Mouse (Mus musculus) cerebellum, adult 9-11 months (tissue): ENCODE measurements around the gene Fbp1.
A peak's percentile ranks its signal among the peaks of the same experiment; 100 is the strongest.
"Not testable (repeated sequence)": the region's sequence is repeated elsewhere in the genome, so short reads cannot be mapped to it uniquely, and the experiment has no call there.

Experiments used
- DNase-seq: peaks from one replicate; pipeline ENCODE4 v3.0.0; 2022

Gene Fbp1

DNA sequence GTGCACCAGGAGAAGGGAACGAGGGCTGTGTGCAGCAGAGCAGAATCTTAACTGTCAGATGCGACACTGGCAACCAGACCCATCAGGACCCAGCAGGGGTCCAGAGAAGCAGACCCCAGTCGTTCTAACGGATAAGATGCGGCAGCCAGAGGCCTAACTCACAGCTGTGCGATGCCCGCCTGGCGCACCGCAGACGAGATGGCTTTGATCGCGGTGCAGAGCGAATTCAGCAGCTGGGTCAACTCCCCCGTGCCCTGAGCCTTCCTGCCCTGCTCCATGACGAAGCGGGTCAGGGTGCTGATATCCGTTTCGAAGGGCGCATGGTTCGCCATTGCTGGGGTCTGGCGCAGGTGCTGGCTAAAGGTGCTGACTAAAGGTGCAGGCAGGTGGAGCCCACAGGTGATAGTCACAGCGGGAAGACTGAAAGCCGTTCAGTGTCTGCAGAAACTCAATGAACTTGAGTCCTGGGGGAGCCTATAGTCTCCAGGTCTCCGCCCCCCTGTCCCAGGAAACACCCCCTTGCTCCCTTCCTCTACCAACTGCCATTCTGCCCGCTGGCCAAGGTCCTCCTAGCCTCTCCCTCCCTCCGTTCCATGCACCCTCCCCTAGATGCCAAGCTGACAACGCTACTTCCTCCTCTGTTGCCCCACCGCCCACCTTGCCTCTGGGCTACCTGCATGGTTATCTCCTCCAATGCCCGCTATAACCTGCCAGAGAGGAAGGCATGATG, at the start of gene Fbp1:
Fbp1 (minus strand) TSS at position 571 of the 730 bp plus-strand sequence.
- no peak for DNase-seq

GRCm38 (mm10) chr13:62932452-62932851, 44.4 kb upstream of the Fbp1 start:
- no peak for DNase-seq

DNA sequence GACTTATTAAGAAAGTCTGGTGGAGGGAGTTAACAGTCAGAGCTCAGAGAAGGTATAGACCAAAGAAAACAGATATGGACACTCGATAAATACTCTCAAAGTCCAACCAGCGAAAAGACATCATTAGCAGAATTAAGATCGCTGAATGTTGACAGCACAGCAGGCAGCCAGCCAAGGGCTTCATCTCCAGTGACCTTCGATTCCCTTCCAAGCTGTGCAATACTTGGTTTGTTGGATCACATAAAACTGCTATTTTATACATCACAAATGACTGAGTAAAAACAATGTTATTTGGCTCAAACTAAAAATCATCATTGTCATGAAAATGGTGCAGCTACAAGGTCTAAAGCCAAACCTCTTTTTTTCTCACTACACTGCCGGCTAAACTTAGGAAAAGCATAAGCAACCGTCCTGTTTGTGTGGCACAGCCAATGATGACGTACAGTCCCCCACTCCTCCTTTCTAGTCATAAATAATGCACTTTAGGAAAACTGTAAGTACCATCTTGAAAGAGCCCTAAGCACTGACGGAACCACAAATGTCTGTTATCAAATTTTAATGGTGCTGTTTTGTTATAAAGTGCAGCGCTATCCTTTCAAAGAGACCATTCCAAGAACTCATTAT, 41.8 kb upstream of the Fbp1 start:
- no peak for DNase-seq

GRCm38 (mm10) chr13:62929144-62929543, 41.1 kb upstream of the Fbp1 start:
- not testable (repeated sequence) for DNase-seq

DNA sequence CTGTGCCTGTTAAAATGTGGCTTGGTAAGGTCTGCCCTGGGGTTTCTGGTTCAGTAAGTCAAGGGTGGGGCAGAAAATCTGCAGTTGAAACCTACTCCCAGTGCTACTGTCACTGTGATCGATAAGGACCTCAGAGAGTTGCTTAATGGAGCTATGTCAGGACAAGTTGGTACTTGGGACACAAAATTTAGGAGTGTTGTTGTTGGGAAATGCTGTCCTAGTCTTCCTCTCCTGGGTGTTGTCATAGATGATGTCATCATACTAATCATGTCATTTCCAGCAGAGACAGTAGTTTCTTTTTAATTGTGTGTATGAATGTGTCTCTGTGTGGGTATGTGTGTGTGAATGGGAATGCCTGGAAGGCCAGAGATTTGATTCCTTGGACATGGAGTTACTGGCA, 39.4 kb upstream of the Fbp1 start:
- no peak for DNase-seq

DNA sequence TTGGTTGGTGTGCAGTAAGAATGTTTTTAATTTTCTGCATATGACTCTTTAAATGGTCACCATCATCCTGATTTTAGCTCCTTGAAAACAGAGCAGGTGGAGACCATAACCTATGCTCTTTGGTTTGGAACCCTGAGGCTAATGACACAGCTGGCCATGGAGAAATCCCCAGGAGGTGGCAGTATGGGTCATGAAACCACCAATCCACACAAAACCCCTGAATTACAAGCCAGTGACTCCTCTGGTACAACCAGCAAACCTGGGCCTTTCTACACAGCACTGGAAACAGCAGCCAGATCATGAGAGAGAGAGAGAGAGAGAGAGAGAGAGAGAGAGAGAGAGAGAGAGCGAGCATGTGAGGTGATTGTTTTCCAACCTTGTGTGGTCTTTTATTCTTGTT, 38.4 kb upstream of the Fbp1 start:
- peak; percentile 22 for DNase-seq

GRCm38 (mm10) chr13:62923182-62923581, 35.1 kb upstream of the Fbp1 start:
- no peak for DNase-seq

DNA sequence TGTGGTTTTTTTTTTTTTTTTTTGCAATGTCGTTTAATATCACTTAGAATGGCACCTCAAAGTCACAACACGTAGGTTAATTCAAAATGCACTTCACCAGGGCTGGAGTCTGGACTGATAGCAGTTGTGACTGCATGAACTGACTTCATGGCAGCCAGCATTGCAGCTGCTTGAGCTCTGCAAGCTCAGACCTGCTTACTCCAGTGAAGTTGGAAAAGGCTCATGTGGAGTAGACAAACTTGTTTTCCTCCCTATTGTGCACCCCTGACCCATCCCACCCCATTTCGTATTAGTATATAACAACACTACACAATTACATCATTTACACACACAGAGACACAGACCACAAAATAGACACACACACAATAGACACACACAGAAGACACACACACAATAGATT, 34.6 kb upstream of the Fbp1 start:
- DNase-seq, result no peak

DNA sequence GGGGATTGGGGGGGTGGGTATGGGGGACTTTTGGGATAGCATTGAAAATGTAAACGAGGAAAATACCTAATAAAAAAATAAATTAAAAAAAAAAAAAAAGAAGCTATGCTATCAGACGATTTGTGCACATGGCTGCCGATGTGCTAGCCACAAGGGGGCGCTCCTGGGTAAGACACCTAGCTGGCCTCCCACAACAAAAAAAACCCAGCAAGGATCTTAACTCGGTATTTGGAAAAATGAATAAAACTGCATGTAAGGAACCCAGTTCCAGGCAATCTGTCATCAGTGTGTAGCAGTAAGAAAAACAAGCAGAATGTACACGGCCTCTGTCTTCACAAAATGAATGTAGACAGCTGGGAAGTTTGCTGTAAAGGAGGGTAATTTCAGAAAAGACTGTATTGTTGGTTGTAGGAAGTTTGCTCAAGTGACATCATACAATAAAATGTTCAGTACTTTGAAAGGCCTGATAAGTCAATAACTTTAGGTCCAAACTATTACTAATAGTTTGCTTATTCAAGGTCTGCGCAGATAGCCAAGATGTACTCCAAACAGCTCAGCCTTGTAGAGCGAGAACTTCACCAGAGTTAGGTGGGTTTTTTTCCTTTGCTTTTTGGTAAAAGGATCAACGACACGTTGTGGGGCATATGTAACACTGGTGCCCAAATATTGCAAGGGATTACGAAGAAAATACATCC, 31.7 kb upstream of the Fbp1 start:
- DNase-seq, result peak; percentile 52

- no peak for DNase-seq
Measured at GRCm38 (mm10) chr13:62917416-62918110, 29.5 kb upstream of the Fbp1 start.

GRCm38 (mm10) chr13:62916675-62917074, 28.6 kb upstream of the Fbp1 start:
- DNase-seq, result no peak

DNA sequence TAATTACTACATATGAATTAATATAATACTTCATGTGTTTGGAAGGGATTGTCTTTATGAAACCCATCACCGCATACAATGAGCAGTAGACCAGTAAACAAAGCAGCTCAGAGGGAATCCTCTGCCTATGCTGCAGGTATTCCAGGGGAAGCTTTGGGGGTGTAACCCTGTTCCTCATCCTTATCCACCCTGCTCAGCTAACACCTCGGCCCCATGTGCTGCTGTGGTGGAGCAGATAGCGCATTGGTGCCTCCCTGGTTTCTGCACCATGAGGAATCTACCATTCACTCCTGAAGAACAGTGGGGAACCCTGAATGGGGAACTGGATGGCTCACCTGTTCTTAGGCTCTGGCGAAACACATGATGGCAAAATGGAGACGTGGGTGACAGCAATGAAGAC, 23.5 kb upstream of the Fbp1 start:
- DNase-seq, result no peak

- DNase-seq, result no peak
Measured at GRCm38 (mm10) chr13:62910206-62910605, 22.1 kb upstream of the Fbp1 start.

- no peak for DNase-seq
Measured at GRCm38 (mm10) chr13:62909776-62910175, 21.7 kb upstream of the Fbp1 start.

GRCm38 (mm10) chr13:62908163-62908559, 20.1 kb upstream of the Fbp1 start:
- DNase-seq, result no peak

- DNase-seq, result no peak
Measured at GRCm38 (mm10) chr13:62907527-62908162, 19.6 kb upstream of the Fbp1 start.

DNA sequence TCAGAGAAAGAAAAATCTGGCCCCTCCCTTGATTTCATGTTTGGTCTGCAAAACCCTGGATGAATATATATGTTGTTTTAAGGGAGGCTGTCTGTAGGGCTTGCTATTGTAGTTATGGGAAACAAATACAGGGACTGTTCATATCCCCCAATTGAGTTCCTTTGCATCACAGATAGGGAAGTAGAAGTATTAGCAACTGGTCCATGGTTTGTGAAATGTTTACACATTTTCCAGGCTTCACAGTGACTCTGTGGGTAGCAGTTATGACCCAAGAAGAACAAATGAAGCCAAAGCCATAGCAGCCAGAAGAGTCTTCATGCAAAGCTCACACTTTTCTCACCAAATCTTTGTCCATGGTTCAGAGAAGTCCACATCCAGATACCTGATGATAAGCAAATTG, 13.1 kb upstream of the Fbp1 start:
- DNase-seq, result no peak

- DNase-seq, result peak; percentile 21
Measured at GRCm38 (mm10) chr13:62897927-62898646, 10.0 kb upstream of the Fbp1 start.

DNA sequence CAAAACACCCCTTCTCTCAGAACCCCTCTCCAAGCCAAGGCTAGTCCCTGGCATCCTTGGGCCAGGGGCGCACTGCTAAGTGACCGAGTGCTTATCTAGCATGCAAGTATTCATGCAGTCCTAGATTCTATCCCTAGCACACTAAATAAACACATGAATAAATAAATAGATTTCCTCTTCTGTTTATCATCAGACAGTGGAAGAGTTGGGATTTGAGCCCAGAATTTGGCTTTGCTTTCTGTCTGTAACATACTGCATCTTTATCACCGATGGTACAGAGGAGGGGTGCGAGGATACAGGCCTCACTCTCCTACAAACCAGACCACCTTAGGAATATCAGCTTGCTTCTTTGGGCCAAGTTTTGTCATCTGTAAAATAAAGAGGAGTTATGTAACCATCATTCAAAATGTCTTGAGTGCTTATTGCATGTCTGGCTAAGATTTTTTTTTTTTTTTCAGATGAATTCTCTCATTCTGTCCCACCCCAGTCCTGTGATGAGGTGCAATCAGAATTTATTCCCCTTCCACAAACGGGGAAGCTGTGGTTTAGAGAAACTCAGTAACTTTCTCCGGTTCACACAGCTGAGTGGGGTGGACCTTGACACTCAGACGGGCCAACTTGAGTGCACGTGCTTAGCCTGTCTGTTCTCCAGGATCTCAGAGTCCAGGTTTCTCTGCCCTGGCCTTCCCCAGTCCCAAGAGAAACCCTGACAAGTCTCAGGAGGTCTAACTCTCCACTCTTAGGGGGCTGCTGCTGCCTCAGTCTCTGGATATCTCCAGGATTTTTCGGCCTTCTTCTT, 5.2 kb upstream of the Fbp1 start:
- no peak for DNase-seq

DNA sequence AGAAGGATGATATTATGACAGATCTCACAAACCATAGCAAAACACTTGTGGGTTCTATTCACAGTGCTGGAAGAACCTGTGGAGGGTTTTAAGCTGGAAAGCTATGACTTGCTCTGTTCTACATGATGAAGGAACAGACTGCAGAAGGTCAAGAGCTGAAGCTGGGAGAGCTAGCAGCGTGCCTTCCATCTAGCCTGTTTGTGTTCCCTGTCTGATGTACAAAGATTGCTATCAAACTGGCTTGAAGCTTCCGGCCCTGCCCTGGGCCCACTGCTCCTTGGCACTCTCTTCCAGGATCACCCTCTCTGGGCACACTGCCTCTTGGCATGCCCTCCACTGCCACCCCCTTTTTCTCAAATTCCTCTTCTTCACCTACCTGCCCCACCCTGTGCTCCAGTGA, 1.2 kb upstream of the Fbp1 start:
- no peak for DNase-seq

DNA sequence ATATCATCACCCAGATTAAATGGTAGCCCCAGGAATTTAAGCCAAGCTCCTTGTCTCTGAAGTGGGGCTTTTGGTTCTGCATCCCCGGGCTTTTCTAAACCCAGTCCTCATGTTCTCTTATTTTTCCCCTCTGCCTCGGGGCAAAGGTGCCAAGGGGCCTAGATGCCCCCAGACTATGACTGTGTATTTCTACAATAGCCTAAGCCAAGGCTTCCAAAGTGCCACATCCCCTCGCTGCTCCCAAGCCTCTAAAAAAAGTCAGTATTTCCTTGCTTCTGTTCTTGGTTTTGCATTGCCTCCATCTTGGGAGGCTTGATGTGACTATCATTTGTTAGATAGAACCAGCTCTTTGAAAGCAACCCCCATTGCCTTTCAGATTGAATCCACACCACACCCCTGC, 3.5 kb downstream of the Fbp1 start:
- DNase-seq, result no peak

DNA sequence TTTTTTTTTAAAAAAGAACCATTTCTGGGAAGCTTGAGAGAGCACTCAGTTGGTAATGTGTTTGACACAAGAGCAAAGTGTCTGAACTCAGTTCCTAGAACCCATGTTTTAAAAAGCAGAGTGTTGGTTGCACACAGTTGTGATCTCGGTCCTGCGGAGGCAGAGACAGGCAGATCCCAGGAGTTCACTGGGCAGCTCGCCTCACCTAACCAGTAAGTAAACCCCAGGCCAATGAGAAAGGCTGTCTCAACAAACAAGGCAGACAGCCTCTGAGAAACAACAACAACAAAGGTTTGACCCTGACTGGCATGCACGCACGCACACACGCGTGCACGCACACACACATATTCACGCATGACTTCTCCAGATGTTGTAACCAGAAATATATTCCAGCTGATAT, 4.2 kb downstream of the Fbp1 start:
- no peak for DNase-seq
